13 mouse cellular contexts compared by ENCODE assay signal in genomic region chr9:49757582-49757981, GRCm38 (mm10). TPM values are rescaled to one million over a fixed set of nuclear protein-coding genes. Genes with fewer than 3 reads are reported as not detected.
DNase-seq lines count a peak whose midpoint lies in the region; ATAC-seq and TF ChIP-seq lines count a peak whose summit lies in the region.
"Had no signal": no experiment of that assay in that cellular context is flagged by ENCODE, and none has a peak within 500 bp of the region (broad histone marks: within the 10 kb centered on the region; RNA-seq: fewer than 3 reads in every experiment).

No protein-coding gene starts in this region.

- H3K4me2 ChIP-seq in kidney, postnatal 0 days (ENCODE audit: low read length) = no peak overlapping the region
- peak overlapping the region; percentile 31; the same call in 1 of the 2 replicates for H3K4me2 ChIP-seq in neural tube, embryonic 13.5 days

- no peaks in the 10 kb centered on the region for H3K4me1 ChIP-seq in kidney, postnatal 0 days (replicated peaks; ENCODE audit: insufficient read depth, low read length)
- peaks cover 28% of the 10 kb centered on the region for H3K4me1 ChIP-seq in cerebellum, adult 2 months (ENCODE audit: control insufficient read depth, insufficient read depth, low read length)
- H3K4me1 ChIP-seq in hindbrain, embryonic 10.5 days (replicated peaks) = 0 out of 2 replicates have a peak, but pooled peaks cover 18% of the 10 kb centered on the region
- H3K4me1 ChIP-seq in neural tube, embryonic 13.5 days (replicated peaks) = peaks cover 79% of the 10 kb centered on the region

- no peak overlapping the region for H3K4me3 ChIP-seq in kidney, postnatal 0 days (replicated peaks; ENCODE audit: low read depth, low read length)
- H3K4me3 ChIP-seq in cerebellum, adult 2 months (replicated peaks; ENCODE audit: insufficient read depth, low read depth, low read length) = peak overlapping the region; percentile 21
- no peak overlapping the region for H3K4me3 ChIP-seq in hindbrain, embryonic 10.5 days
- no peak overlapping the region for H3K4me3 ChIP-seq in neural tube, embryonic 13.5 days
- H3K4me3 ChIP-seq: erythroblast, embryonic 14.5 days had no signal

- H3K36me3 ChIP-seq in kidney, postnatal 0 days (ENCODE audit: insufficient read depth, low read length) = no peaks in the 10 kb centered on the region
- H3K36me3 ChIP-seq in hindbrain, embryonic 10.5 days = no peaks in the 10 kb centered on the region
- no peaks in the 10 kb centered on the region for H3K36me3 ChIP-seq in neural tube, embryonic 13.5 days

- no peaks in the 10 kb centered on the region for H3K9me3 ChIP-seq in kidney, postnatal 0 days (replicated peaks; ENCODE audit: low read length)
- no peaks in the 10 kb centered on the region for H3K9me3 ChIP-seq in hindbrain, embryonic 10.5 days
- no peaks in the 10 kb centered on the region for H3K9me3 ChIP-seq in neural tube, embryonic 13.5 days

- WGBS in kidney, postnatal 0 days = 80% methylated on average over 4 of the region's 4 CpGs
- WGBS in cerebellum, adult 2 months = 14% methylated on average over 4 of the region's 4 CpGs
- WGBS in hindbrain, embryonic 10.5 days = 90% methylated on average over 4 of the region's 4 CpGs
- 42% methylated on average over 4 of the region's 4 CpGs for WGBS in neural tube, embryonic 13.5 days

- H3K27ac ChIP-seq in kidney, postnatal 0 days = no peak overlapping the region; the same call in 1 of the 2 replicates
- H3K27ac ChIP-seq in cerebellum, adult 2 months (ENCODE audit: insufficient read depth, low read length) = peak overlapping the region; percentile 71; the same call in 1 of the 2 replicates
- H3K27ac ChIP-seq in hindbrain, embryonic 10.5 days = peak overlapping the region; percentile 43; the same call in 1 of the 2 replicates
- H3K27ac ChIP-seq in neural tube, embryonic 13.5 days (replicated peaks) = peak overlapping the region; percentile 86

- intact Hi-C loops in left cerebral cortex, postnatal 36 days (cut with DNase I) = loop anchor here (5.0 kb wide), 1 partner anchor 40 kb away; the partner anchor contains the start of gene Ncam1

- no peaks in the 10 kb centered on the region for H3K27me3 ChIP-seq in kidney, postnatal 0 days (ENCODE audit: insufficient read depth, low read length)
- H3K27me3 ChIP-seq in cerebellum, adult 2 months (ENCODE audit: control insufficient read depth, insufficient read depth, low read length) = no peaks in the 10 kb centered on the region
- no peaks in the 10 kb centered on the region for H3K27me3 ChIP-seq in hindbrain, embryonic 10.5 days (ENCODE audit: insufficient read depth, poor library complexity, severe bottlenecking)
- no peaks in the 10 kb centered on the region for H3K27me3 ChIP-seq in neural tube, embryonic 13.5 days

- ATAC-seq in kidney, postnatal 0 days (replicated peaks; ENCODE audit: low FRiP score, low read depth) = no peak
- ATAC-seq in neural tube, embryonic 13.5 days (ENCODE audit: low read depth) = no peak

- TF ChIP-seq CTCF in kidney, postnatal 0 days (IDR thresholded peaks at IDR 0.05; ENCODE audit: low read depth) = peak; percentile 29; the same call in 1 of the 2 replicates
- TF ChIP-seq CTCF in cerebellum, adult 2 months (IDR thresholded peaks at IDR 0.05; ENCODE audit: borderline replicate concordance, insufficient read depth, low read depth, low read length) = 0 out of 2 replicates have a peak, but pooled peaks have one; percentile 16

- no peak overlapping the region for H3K9ac ChIP-seq in kidney, postnatal 0 days (ENCODE audit: low read depth, low read length)
- no peak overlapping the region for H3K9ac ChIP-seq in neural tube, embryonic 13.5 days

- TF ChIP-seq POLR2A in cerebellum, adult 2 months (IDR thresholded peaks at IDR 0.05; ENCODE audit: borderline replicate concordance, insufficient read depth, low read length) = no peak

- DNase-seq in kidney, postnatal 0 days (ENCODE audit: low spot score) = no peak
- DNase-seq in kidney, adult 18-20 months = no peak
- peak in 1 of 2 experiments; percentile 48 for DNase-seq in cerebellum, adult 2 months
- no peak for DNase-seq in hindbrain, embryonic 10.5 days (ENCODE audit: low spot score)
- DNase-seq in ovary, postnatal 14 days (ENCODE audit: low spot score) = no peak
- DNase-seq in left cerebral cortex, postnatal 36 days (ENCODE audit: low spot score in 2 of 2) = no peak
- no peak for DNase-seq in frontal cortex, postnatal 14 days (ENCODE audit: low spot score in 2 of 2)
- DNase-seq: heart, postnatal 14 days; layer of hippocampus, postnatal 36 days; lung, postnatal 36 days; thymus, postnatal 36 days had no signal

RNA-seq across cellular contexts. Expression of gene Ncam1, which starts 41.1 kb away (rescaled TPM):
- polyA plus RNA-seq in kidney, postnatal 0 days (2015; fragmentation: Nextera tagmentation; extraction: Ambion mirVana) = 81.2 and 91.2 TPM in 2 replicates
- polyA plus RNA-seq in cerebellum, adult 2 months (2012; rRNA removed) = 149 and 156 TPM in 2 replicates
- 56.3 and 126 TPM in 2 replicates for polyA plus RNA-seq in hindbrain, embryonic 10.5 days (2016; fragmentation: Nextera tagmentation; extraction: Ambion mirVana)
- polyA plus RNA-seq in neural tube, embryonic 13.5 days (2015; fragmentation: Nextera tagmentation; extraction: Ambion mirVana) = 450 and 454 TPM in 2 replicates
- 100 to 1,000 TPM; 279 to 287 TPM for total RNA-seq in left cerebral cortex, postnatal 36 days (2021)
